Mouse (Mus musculus) hindbrain, embryonic 16.5 days (tissue): ENCODE measurements at regions not wholly inside any gene's neighbourhood (a gene's known extent, or its start where the extent isn't known, plus 50 kb on each side); places are given as distances from the start of the nearest gene placed in this dataset.

Experiments
- ATAC-seq: fragments of 200-750 bp; cut with Nextera tagmentation; 2 replicates; pipeline ENCODE4 v1.8.0; 2017; ENCODE audit warnings: moderate TSS enrichment, moderate library complexity
- H3K27ac ChIP-seq: fragments of 300-500 bp; sonication (generic); 2 replicates; pipeline ENCODE4 v1.5.1; 2014; ENCODE audit warnings: low read depth, mild to moderate bottlenecking, control low read depth, low read length, moderate library complexity
- H3K27me3 ChIP-seq: fragments of 300-500 bp; sonication (generic); replicated peaks from 2 replicates; pipeline ENCODE4 v1.6.1; 2014; ENCODE audit warnings: low read length; ENCODE audit not compliant: control insufficient read depth, insufficient read depth
- H3K36me3 ChIP-seq: fragments of 300-500 bp; sonication (generic); 2 replicates; pipeline ENCODE4 v1.6.1; 2014; ENCODE audit warnings: mild to moderate bottlenecking, low read length, moderate library complexity, mixed read lengths; ENCODE audit not compliant: control insufficient read depth, insufficient read depth
- H3K4me1 ChIP-seq: fragments of 300-500 bp; sonication (generic); 2 replicates; pipeline ENCODE4 v1.6.1; 2014; ENCODE audit warnings: low read depth, low read length; ENCODE audit not compliant: control insufficient read depth, insufficient read depth
- H3K4me2 ChIP-seq: fragments of 300-500 bp; sonication (generic); 2 replicates; pipeline ENCODE4 v1.6.1; 2014; ENCODE audit warnings: mild to moderate bottlenecking, low read length, control low read depth, moderate library complexity
- H3K4me3 ChIP-seq: fragments of 300-500 bp; sonication (generic); 2 replicates; pipeline ENCODE4 v1.5.1; 2014; ENCODE audit warnings: mild to moderate bottlenecking, low read length, control low read depth, moderate library complexity
- H3K9ac ChIP-seq: fragments of 300-500 bp; sonication (generic); 2 replicates; pipeline ENCODE4 v1.6.1; 2014; ENCODE audit warnings: low read depth, mild to moderate bottlenecking, control low read depth, low read length, moderate library complexity
- H3K9me3 ChIP-seq: fragments of 300-500 bp; sonication (generic); 2 replicates; pipeline ENCODE4 v1.6.1; 2014; ENCODE audit warnings: mild to moderate bottlenecking, low read length, moderate library complexity; ENCODE audit not compliant: control insufficient read depth
- WGBS: fragments of 180-500 bp; shearing (Covaris S2); extraction: QIAGEN DNeasy Blood & Tissue Kit; methylation state at CpG from one replicate; pipeline ENCODE4 v1.1.7; 2014; 5-methylcytosine and 5-hydroxymethylcytosine counted together

- no peaks in the 10 kb centered on the region for H3K36me3 ChIP-seq
- H3K4me2 ChIP-seq = no peak overlapping the region
- no peak overlapping the region for H3K4me3 ChIP-seq
- no peak overlapping the region for H3K27ac ChIP-seq
- H3K4me1 ChIP-seq = no peaks in the 10 kb centered on the region
- no peak overlapping the region for H3K9ac ChIP-seq
- H3K27me3 ChIP-seq = no peaks in the 10 kb centered on the region
- no peaks in the 10 kb centered on the region for H3K9me3 ChIP-seq
- ATAC-seq = no peak
- WGBS = 51% methylated on average over 9 of the region's 9 CpGs
These were observed 310.7 kb upstream of the Nr5a2 start for GRCm38 (mm10) chr1:137270659-137271612.

- WGBS = 26% methylated on average over 1 of the region's 1 CpGs
- ATAC-seq = no peak
- no peak overlapping the region for H3K27ac ChIP-seq
These were observed 302.6 kb upstream of the Nr5a2 start for GRCm38 (mm10) chr1:137262806-137263370.

GRCm38 (mm10) chr1:137262121-137262525 is 301.9 kb upstream of the Nr5a2 start:
- Histone ChIP-seq H3K4me2 (0 out of 2 replicates have a peak overlapping the region, but pooled peaks have one; percentile 8), H3K9ac (no peak overlapping the region), H3K36me3 (no peaks in the 10 kb centered on the region), H3K9me3 (no peaks in the 10 kb centered on the region), H3K27ac (no peak overlapping the region), H3K4me3 (no peak overlapping the region), H3K27me3 (no peaks in the 10 kb centered on the region), H3K4me1 (no peaks in the 10 kb centered on the region)
- 28% methylated on average over 5 of the region's 5 CpGs for WGBS
- ATAC-seq = peak; percentile 34; the same call in 1 of the 2 replicates

More at GRCm38 (mm10) chr1:137262806-137263370, 302.6 kb upstream of the Nr5a2 start:
- no peaks in the 10 kb centered on the region for H3K4me1 ChIP-seq
- no peak overlapping the region for H3K4me2 ChIP-seq
- H3K36me3 ChIP-seq = no peaks in the 10 kb centered on the region
- H3K27me3 ChIP-seq = no peaks in the 10 kb centered on the region
- H3K9ac ChIP-seq = no peak overlapping the region
- no peak overlapping the region for H3K4me3 ChIP-seq
- H3K9me3 ChIP-seq = no peaks in the 10 kb centered on the region

GRCm38 (mm10) chr1:137256294-137256693 is 296.0 kb upstream of the Nr5a2 start:
- 85% methylated on average over 3 of the region's 3 CpGs for WGBS

GRCm38 (mm10) chr1:137255041-137255440 is 294.8 kb upstream of the Nr5a2 start:
- ATAC-seq = no peak
- H3K27ac ChIP-seq = no peak overlapping the region

More at GRCm38 (mm10) chr1:137256294-137256693, 296.0 kb upstream of the Nr5a2 start:
- H3K9me3 ChIP-seq = 0 out of 2 replicates have a peak, but pooled peaks cover 2% of the 10 kb centered on the region
- no peak for ATAC-seq
- H3K36me3 ChIP-seq = no peaks in the 10 kb centered on the region
- no peak overlapping the region for H3K4me3 ChIP-seq
- no peak overlapping the region for H3K27ac ChIP-seq
- H3K27me3 ChIP-seq = no peaks in the 10 kb centered on the region
- H3K4me2 ChIP-seq = no peak overlapping the region
- H3K9ac ChIP-seq = no peak overlapping the region
- no peaks in the 10 kb centered on the region for H3K4me1 ChIP-seq

GRCm38 (mm10) chr1:137254634-137255033 is 294.4 kb upstream of the Nr5a2 start:
- H3K36me3 ChIP-seq = no peaks in the 10 kb centered on the region
- ATAC-seq = no peak
- H3K9ac ChIP-seq = no peak overlapping the region
- H3K4me3 ChIP-seq = no peak overlapping the region
- H3K4me2 ChIP-seq = no peak overlapping the region
- H3K27me3 ChIP-seq = no peaks in the 10 kb centered on the region
- no peak overlapping the region for H3K27ac ChIP-seq
- 77% methylated on average over 1 of the region's 1 CpGs for WGBS
- no peaks in the 10 kb centered on the region for H3K4me1 ChIP-seq
- H3K9me3 ChIP-seq = 0 out of 2 replicates have a peak, but pooled peaks cover 2% of the 10 kb centered on the region

More at GRCm38 (mm10) chr1:137255041-137255440, 294.8 kb upstream of the Nr5a2 start:
- Histone ChIP-seq H3K27me3 (no peaks in the 10 kb centered on the region), H3K36me3 (no peaks in the 10 kb centered on the region), H3K4me3 (no peak overlapping the region), H3K4me2 (no peak overlapping the region), H3K9me3 (0 out of 2 replicates have a peak, but pooled peaks cover 2% of the 10 kb centered on the region), H3K9ac (no peak overlapping the region), H3K4me1 (no peaks in the 10 kb centered on the region)

- no peaks in the 10 kb centered on the region for H3K27me3 ChIP-seq
- 85% methylated on average over 4 of the region's 4 CpGs for WGBS
- ATAC-seq = no peak
- no peak overlapping the region for H3K27ac ChIP-seq
- no peak overlapping the region for H3K4me2 ChIP-seq
- no peaks in the 10 kb centered on the region for H3K4me1 ChIP-seq
- peaks cover 3% of the 10 kb centered on the region; the same call in 1 of the 2 replicates for H3K9me3 ChIP-seq
- H3K36me3 ChIP-seq = no peaks in the 10 kb centered on the region
- no peak overlapping the region for H3K9ac ChIP-seq
- H3K4me3 ChIP-seq = no peak overlapping the region
These were observed 266.8 kb upstream of the Nr5a2 start for GRCm38 (mm10) chr1:137227098-137227485.

GRCm38 (mm10) chr1:137226479-137227097 is 266.3 kb upstream of the Nr5a2 start:
- no peak for ATAC-seq
- 81% methylated on average over 6 of the region's 6 CpGs for WGBS
- Histone ChIP-seq H3K36me3 (no peaks in the 10 kb centered on the region), H3K4me3 (no peak overlapping the region), H3K9ac (no peak overlapping the region), H3K27me3 (no peaks in the 10 kb centered on the region), H3K4me1 (0 out of 2 replicates have a peak, but pooled peaks cover 2% of the 10 kb centered on the region), H3K4me2 (no peak overlapping the region), H3K9me3 (peaks cover 3% of the 10 kb centered on the region; the same call in 1 of the 2 replicates), H3K27ac (no peak overlapping the region)

- ATAC-seq = peak; percentile 87
- Histone ChIP-seq H3K4me3 (no peak overlapping the region), H3K27me3 (no peaks in the 10 kb centered on the region), H3K9ac (no peak overlapping the region), H3K4me1 (peaks cover 3% of the 10 kb centered on the region; the same call in 1 of the 2 replicates), H3K9me3 (peaks cover 3% of the 10 kb centered on the region; the same call in 1 of the 2 replicates), H3K4me2 (no peak overlapping the region), H3K27ac (no peak overlapping the region), H3K36me3 (no peaks in the 10 kb centered on the region)
- WGBS = 33% methylated on average over 3 of the region's 3 CpGs
These were observed 265.2 kb upstream of the Nr5a2 start for GRCm38 (mm10) chr1:137225418-137225817.
